Mouse (Mus musculus) activated CD4-positive, CD25-positive, alpha-beta regulatory T cell, adult 4 months (primary cell): ENCODE data around the gene Mxd1. TPM values are rescaled to one million over a fixed set of nuclear protein-coding genes. Genes with fewer than 3 reads are reported as not detected.

ENCODE experiments used
- ATAC-seq: one replicate; pipeline ENCODE4 v1.8.0; 2017
- polyA plus RNA-seq, 2 experiments: library from polyadenylated mRNA; unstranded; fragments of 100-300 nt; shearing (Covaris generic); gene quantifications; one replicate each; pipeline ENCODE4 v1.2.1; 2017

Gene Mxd1
- polyA plus RNA-seq, 2 experiments from 2014 or later: 18.6 to 18.7 TPM

GRCm38 (mm10) chr6:86598742-86599193 lies 70.2 kb downstream of the Mxd1 start:
- no peak for ATAC-seq

Other genes starting within 250 kb of the Mxd1 start
- not detected for gene Gm44790, start 242.5 kb downstream of the Mxd1 start, polyA plus RNA-seq
- gene C87436, start 230.8 kb downstream of the Mxd1 start, polyA plus RNA-seq: 10 to 100 TPM; 25.1 to 26.1 TPM
- 10 to 100 TPM; 35.3 to 39.2 TPM for gene Pcbp1, start 142.8 kb downstream of the Mxd1 start, polyA plus RNA-seq
- gene Asprv1, start 41.0 kb downstream of the Mxd1 start, polyA plus RNA-seq: under 1 TPM; 0.29 to 0.31 TPM
- 100 to 1,000 TPM; 108 to 114 TPM for gene Snrnp27, start 15.4 kb upstream of the Mxd1 start, polyA plus RNA-seq
- gene Gmcl1, start 64.2 kb upstream of the Mxd1 start, polyA plus RNA-seq: 10 to 100 TPM; 10.8 to 12.8 TPM
- gene Anxa4, start 124.4 kb upstream of the Mxd1 start, polyA plus RNA-seq: 10 to 100 TPM; 25.2 to 29.7 TPM
- 10 to 100 TPM; 20.8 to 23.4 TPM for gene Aak1, start 180.4 kb upstream of the Mxd1 start, polyA plus RNA-seq